Mouse (Mus musculus) lung, embryonic 14.5 days (tissue): ENCODE measurements at regions not wholly inside any gene's neighbourhood (a gene's known extent, or its start where the extent isn't known, plus 50 kb on each side); places are given as distances from the start of the nearest gene placed in this dataset.

Experiments used
- ATAC-seq: fragments of 200-750 bp; cut with Nextera tagmentation; 2 replicates; pipeline ENCODE4 v1.8.0; 2017; ENCODE audit warnings: mild to moderate bottlenecking, moderate TSS enrichment, moderate library complexity; ENCODE audit not compliant: insufficient read depth
- DNase-seq: peaks from one replicate; pipeline ENCODE4 v3.0.0-alpha.2; 2015
- H3K27ac ChIP-seq: fragments of 300-500 bp; sonication (generic); 2 replicates; pipeline ENCODE4 v1.5.1; 2014; ENCODE audit warnings: low read depth, mild to moderate bottlenecking, moderate library complexity
- H3K27me3 ChIP-seq: fragments of 300-500 bp; sonication (generic); 2 replicates; pipeline ENCODE4 v1.6.1; 2014; ENCODE audit warnings: low read length, control low read depth; ENCODE audit not compliant: insufficient read depth
- H3K36me3 ChIP-seq: fragments of 300-500 bp; sonication (generic); 2 replicates; pipeline ENCODE4 v1.6.1; 2014; ENCODE audit warnings: control low read depth; ENCODE audit not compliant: insufficient read depth
- H3K4me1 ChIP-seq: fragments of 300-500 bp; sonication (generic); 2 replicates; pipeline ENCODE4 v1.6.1; 2014; ENCODE audit warnings: antibody characterized with exemption, control low read depth; ENCODE audit not compliant: insufficient read depth
- H3K4me2 ChIP-seq: fragments of 300-500 bp; sonication (generic); 2 replicates; pipeline ENCODE4 v1.6.1; 2014; ENCODE audit warnings: mild to moderate bottlenecking
- H3K4me3 ChIP-seq: fragments of 300-500 bp; sonication (generic); 2 replicates; pipeline ENCODE4 v1.5.1; 2014; ENCODE audit warnings: low read depth, low read length
- H3K9ac ChIP-seq: fragments of 300-500 bp; sonication (generic); 2 replicates; pipeline ENCODE4 v1.6.1; 2014
- H3K9me3 ChIP-seq: fragments of 300-500 bp; sonication (generic); 2 replicates; pipeline ENCODE4 v1.6.1; 2016; ENCODE audit warnings: low read depth, low read length, control low read depth
- CTCF ChIP-seq: IDR thresholded peaks from 2 replicates; pipeline ENCODE4 v1.5.1; 2016; ENCODE audit warnings: antibody characterized with exemption, low read depth
- whole genome bisulfite sequencing: fragments of 180-500 bp; shearing (Covaris S2); extraction: QIAGEN DNeasy Blood & Tissue Kit; methylation state at CpG from one replicate; pipeline ENCODE4 v1.1.7; 2014; 5-methylcytosine and 5-hydroxymethylcytosine counted together

DNA sequence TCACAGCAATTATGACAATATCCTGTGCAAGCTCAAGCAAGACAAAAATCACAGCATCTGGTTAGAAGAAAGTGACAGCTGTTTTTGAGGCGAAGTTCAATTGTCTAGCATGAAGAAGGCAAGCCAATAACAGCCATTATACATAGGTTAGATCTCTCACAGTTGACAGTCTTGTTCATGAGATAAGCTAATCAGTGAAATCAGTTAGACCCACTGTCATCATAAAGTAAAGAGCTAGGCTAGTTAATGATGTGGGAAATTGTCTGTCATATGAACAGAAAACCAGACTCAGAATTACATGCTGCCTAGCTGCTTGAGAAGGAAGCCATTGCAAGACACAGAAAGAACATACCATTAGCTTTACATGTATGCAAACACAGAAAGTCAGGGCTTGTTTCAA, 470.2 kb upstream of the 5930422O12Rik start:
- ATAC-seq, result no peak
- no peak overlapping the region for H3K4me2 ChIP-seq
- H3K9ac ChIP-seq, result no peak overlapping the region
- no peak overlapping the region for H3K4me3 ChIP-seq
- H3K9me3 ChIP-seq, result no peaks in the 10 kb centered on the region
- no peak for TF ChIP-seq CTCF
- DNase-seq, result no peak
- H3K36me3 ChIP-seq, result no peaks in the 10 kb centered on the region
- H3K4me1 ChIP-seq, result no peaks in the 10 kb centered on the region
- no peak overlapping the region for H3K27ac ChIP-seq
- H3K27me3 ChIP-seq, result no peaks in the 10 kb centered on the region
- WGBS, result 76% methylated on average over 1 of the region's 1 CpGs

GRCm38 (mm10) chr8:32958855-32959254, 469.7 kb upstream of the 5930422O12Rik start:
- H3K4me2 ChIP-seq, result no peak overlapping the region
- no peak overlapping the region for H3K27ac ChIP-seq
- no peak for ATAC-seq
- H3K36me3 ChIP-seq, result no peaks in the 10 kb centered on the region
- no peak overlapping the region for H3K4me3 ChIP-seq
- no peaks in the 10 kb centered on the region for H3K9me3 ChIP-seq
- H3K27me3 ChIP-seq, result no peaks in the 10 kb centered on the region
- H3K9ac ChIP-seq, result no peak overlapping the region
- no peaks in the 10 kb centered on the region for H3K4me1 ChIP-seq
- DNase-seq, result no peak
- 91% methylated on average over 4 of the region's 4 CpGs for WGBS
- TF ChIP-seq CTCF, result no peak

DNA sequence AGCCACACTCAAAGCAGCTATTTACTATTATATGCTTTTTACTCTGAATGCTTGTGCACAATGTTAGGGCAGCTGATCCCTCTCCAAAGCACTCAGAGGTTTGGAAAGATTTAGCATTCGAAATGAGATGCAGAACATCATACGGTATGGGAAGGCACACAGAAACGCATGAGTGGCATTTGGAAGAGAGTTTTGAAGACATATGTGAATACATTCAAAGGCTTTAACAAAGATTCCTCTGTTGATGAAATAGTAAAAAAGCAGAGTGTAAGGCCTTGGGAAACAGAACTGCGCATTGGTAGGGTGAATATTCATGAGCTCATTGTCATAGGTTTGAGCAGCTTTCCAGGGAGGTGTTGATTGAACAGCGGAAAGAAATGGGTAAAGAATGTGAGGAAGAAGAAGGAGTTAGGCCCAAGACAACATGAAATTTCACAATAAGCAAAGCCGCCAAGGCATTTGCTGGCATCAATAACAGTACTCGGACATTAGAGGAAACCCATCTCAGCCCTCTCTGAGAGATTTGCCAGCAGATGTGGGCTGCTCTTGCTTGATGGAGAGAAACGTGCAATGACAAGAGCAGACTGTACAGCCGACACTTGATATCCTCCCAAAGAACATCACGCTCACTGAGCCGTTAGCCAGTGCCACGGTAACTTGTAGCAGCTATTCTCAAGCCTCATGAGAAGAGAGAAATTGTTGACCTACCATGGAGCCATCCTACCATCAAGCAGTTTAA, 469.0 kb upstream of the 5930422O12Rik start:
- no peak for TF ChIP-seq CTCF
- Histone ChIP-seq H3K27me3 (no peaks in the 10 kb centered on the region), H3K4me3 (no peak overlapping the region), H3K27ac (no peak overlapping the region), H3K9ac (no peak overlapping the region), H3K4me2 (no peak overlapping the region), H3K36me3 (no peaks in the 10 kb centered on the region), H3K9me3 (no peaks in the 10 kb centered on the region), H3K4me1 (no peaks in the 10 kb centered on the region)
- ATAC-seq (no peak), DNase-seq (no peak)
- 91% methylated on average over 12 of the region's 12 CpGs for WGBS

DNA sequence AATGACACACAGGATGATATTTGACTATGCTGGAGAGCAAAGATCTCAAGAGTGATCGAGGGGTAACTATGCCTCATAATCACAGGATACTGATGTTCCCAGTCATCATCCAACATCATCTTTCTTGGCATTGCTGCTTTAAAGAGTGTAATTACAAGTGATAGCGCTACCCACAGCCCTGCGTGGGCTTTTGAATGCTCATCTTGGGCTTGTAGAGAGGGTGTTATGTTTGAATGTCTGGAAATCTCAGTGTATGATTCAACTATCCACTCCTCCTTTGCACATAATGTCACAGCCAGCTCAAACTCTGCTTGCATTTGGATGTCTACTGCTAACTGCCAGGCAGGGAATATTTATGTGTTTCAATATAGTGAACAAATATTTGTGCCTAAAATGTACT, 438.3 kb upstream of the 5930422O12Rik start:
- Histone ChIP-seq H3K36me3 (no peaks in the 10 kb centered on the region), H3K4me2 (no peak overlapping the region), H3K4me3 (no peak overlapping the region), H3K9ac (no peak overlapping the region), H3K27me3 (no peaks in the 10 kb centered on the region), H3K27ac (no peak overlapping the region), H3K4me1 (no peaks in the 10 kb centered on the region), H3K9me3 (no peaks in the 10 kb centered on the region)
- DNase-seq (no peak), ATAC-seq (no peak)
- no peak for TF ChIP-seq CTCF
- 81% methylated on average over 3 of the region's 3 CpGs for WGBS

DNA sequence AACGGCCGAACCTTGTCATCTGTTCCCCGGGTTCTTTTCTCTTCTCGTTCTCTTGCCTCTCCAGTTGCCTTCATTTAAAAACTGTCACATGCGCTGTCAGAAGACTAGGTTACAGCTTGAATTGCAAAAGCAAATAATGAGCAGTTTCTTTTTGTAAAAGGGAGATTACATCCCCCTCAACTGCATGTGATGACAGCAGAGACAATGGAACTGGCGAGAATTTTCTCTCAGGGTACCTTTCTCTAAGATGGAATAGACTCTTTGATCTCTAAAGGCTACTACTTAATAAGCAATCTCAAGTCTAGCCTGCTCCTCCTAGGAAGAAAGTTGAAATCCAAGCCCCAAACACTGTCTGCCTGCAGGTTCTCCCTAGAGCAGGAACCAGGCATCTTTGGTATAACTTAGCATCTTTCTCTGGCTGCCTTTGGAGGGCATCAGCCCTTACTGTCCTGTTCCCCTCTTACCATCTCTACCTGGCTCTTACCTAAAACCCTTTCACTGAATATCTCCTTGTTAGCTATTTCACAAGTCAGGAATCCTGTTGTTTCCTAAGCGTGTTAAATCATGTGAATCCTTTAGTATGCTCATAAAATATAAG, 424.4 kb upstream of the 5930422O12Rik start:
- Histone ChIP-seq H3K36me3 (no peaks in the 10 kb centered on the region), H3K9me3 (no peaks in the 10 kb centered on the region), H3K27me3 (no peaks in the 10 kb centered on the region), H3K4me3 (no peak overlapping the region), H3K4me2 (no peak overlapping the region), H3K27ac (no peak overlapping the region), H3K4me1 (no peaks in the 10 kb centered on the region), H3K9ac (no peak overlapping the region)
- ATAC-seq (no peak), DNase-seq (no peak)
- 53% methylated on average over 7 of the region's 7 CpGs for WGBS
- no peak for TF ChIP-seq CTCF

- TF ChIP-seq CTCF, result no peak
- WGBS, result 46% methylated on average over 2 of the region's 2 CpGs
- no peaks in the 10 kb centered on the region for H3K9me3 ChIP-seq
- no peak overlapping the region for H3K4me3 ChIP-seq
- H3K4me1 ChIP-seq, result no peaks in the 10 kb centered on the region
- H3K36me3 ChIP-seq, result no peaks in the 10 kb centered on the region
- DNase-seq (no peak), ATAC-seq (no peak)
- H3K9ac ChIP-seq, result no peak overlapping the region
- no peak overlapping the region for H3K4me2 ChIP-seq
- no peak overlapping the region for H3K27ac ChIP-seq
- no peaks in the 10 kb centered on the region for H3K27me3 ChIP-seq
Measured at GRCm38 (mm10) chr8:33004570-33004969, 423.9 kb upstream of the 5930422O12Rik start.

DNA sequence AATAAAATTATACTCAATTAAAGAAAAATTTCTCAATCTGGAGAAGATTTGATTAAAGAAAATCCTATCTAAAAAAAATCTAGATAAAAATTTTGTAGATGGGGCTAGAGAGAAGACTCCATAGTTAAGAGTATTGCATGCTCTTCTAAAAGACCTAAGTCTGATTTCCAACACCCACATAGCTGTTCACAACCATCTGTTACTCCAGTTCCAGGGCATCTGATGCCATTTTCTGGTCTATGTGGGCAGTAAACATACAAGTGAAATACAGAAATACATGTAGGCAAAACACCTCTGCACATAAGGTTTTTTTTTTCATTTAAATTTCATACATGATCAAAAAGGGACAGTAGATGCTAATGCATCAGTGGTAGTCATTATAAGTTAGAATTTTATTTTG, 418.4 kb upstream of the 5930422O12Rik start:
- Histone ChIP-seq H3K9me3 (no peaks in the 10 kb centered on the region), H3K4me3 (no peak overlapping the region), H3K36me3 (no peaks in the 10 kb centered on the region), H3K27me3 (no peaks in the 10 kb centered on the region), H3K4me1 (no peaks in the 10 kb centered on the region), H3K9ac (no peak overlapping the region), H3K4me2 (no peak overlapping the region), H3K27ac (no peak overlapping the region)
- no peak for DNase-seq
- ATAC-seq, result no peak
- TF ChIP-seq CTCF, result no peak
